Mouse (Mus musculus) ES-E14 (cell line): Measurements from ENCODE around the gene Nod1. TPM values are rescaled to one million over a fixed set of nuclear protein-coding genes. Genes with fewer than 3 reads are reported as not detected.
"Not testable (repeated sequence)": the region's sequence is repeated elsewhere in the genome, so short reads cannot be mapped to it uniquely, and the experiment has no call there.

Experiments used
- DNase-seq: peaks from one replicate; pipeline ENCODE4 v3.0.0-alpha.2; 2013; ENCODE audit warnings: low read depth, low spot score
- H3K27ac ChIP-seq: 2 replicates; pipeline ENCODE4 v1.5.1; 2012; ENCODE audit warnings: low read depth, mild to moderate bottlenecking, low read length, moderate library complexity, mixed read lengths; ENCODE audit not compliant: poor library complexity, insufficient read depth, severe bottlenecking
- H3K36me3 ChIP-seq: 2 replicates; pipeline ENCODE4 v1.6.1; 2012; ENCODE audit warnings: mild to moderate bottlenecking, low read length, moderate library complexity, mixed read lengths; ENCODE audit not compliant: control insufficient read depth, poor library complexity, insufficient read depth, severe bottlenecking
- H3K4me1 ChIP-seq, 2 experiments: fragments of 150-350 bp in 1 of 2; sonication (generic) in 1 of 2; 2 replicates each; pipeline ENCODE4 v1.6.1; 2012; ENCODE audit warnings: low read length in 2 of 2, mild to moderate bottlenecking in 1 of 2, mixed read lengths in 1 of 2; ENCODE audit not compliant: control insufficient read depth in 2 of 2, insufficient read depth in 2 of 2, poor library complexity in 1 of 2
- H3K4me3 ChIP-seq, 2 experiments: fragments of 150-350 bp in 1 of 2; sonication (generic) in 1 of 2; 2 replicates each; pipeline ENCODE4 v1.5.1; 2012; ENCODE audit warnings: low read length in 2 of 2, low read depth in 1 of 2, mild to moderate bottlenecking in 1 of 2, mixed read lengths in 1 of 2; ENCODE audit not compliant: insufficient read depth in 1 of 2, poor library complexity in 1 of 2, severe bottlenecking in 1 of 2
- H3K9ac ChIP-seq: 2 replicates; pipeline ENCODE4 v1.6.1; 2012; ENCODE audit warnings: low read depth, mild to moderate bottlenecking, low read length, mixed read lengths; ENCODE audit not compliant: poor library complexity, insufficient read depth, severe bottlenecking
- H3K9me3 ChIP-seq: fragments of 150-350 bp; sonication (generic); 2 replicates; pipeline ENCODE4 v1.6.1; 2012; ENCODE audit warnings: low read depth, mild to moderate bottlenecking, low read length; ENCODE audit not compliant: control insufficient read depth, insufficient read depth
- CHD2 ChIP-seq: IDR thresholded peaks from 2 replicates; pipeline ENCODE4 v1.6.1; 2014; ENCODE audit warnings: mild to moderate bottlenecking, low read depth, low read length, inconsistent platforms
- HCFC1 ChIP-seq: IDR thresholded peaks from 2 replicates; pipeline ENCODE4 v1.6.1; 2012; ENCODE audit warnings: low read length, inconsistent platforms, borderline replicate concordance; ENCODE audit not compliant: insufficient read depth
- MAFK ChIP-seq: IDR thresholded peaks from 2 replicates; pipeline ENCODE4 v1.6.1; 2014; ENCODE audit warnings: mild to moderate bottlenecking, low read depth, low read length, inconsistent platforms; ENCODE audit not compliant: insufficient read depth
- ZC3H11A ChIP-seq: IDR thresholded peaks from 2 replicates; pipeline ENCODE4 v1.6.1; 2012; ENCODE audit warnings: low read depth, mild to moderate bottlenecking, inconsistent platforms, low read length, borderline replicate concordance
- ZNF384 ChIP-seq: IDR thresholded peaks from 2 replicates; pipeline ENCODE4 v1.6.1; 2012; ENCODE audit warnings: low read depth, low read length, inconsistent platforms
- in situ Hi-C, 2 experiments: fragments of 600-800 bp; cut with MboI; formaldehyde crosslinking; loops; one replicate each; pipeline ENCODE4 v1.15.1; 2025; ENCODE audit warnings: low sequenced_read_pairs in 2 of 2, inconsistent platforms in 1 of 2; ENCODE audit not compliant: unreplicated experiment in 2 of 2
- total RNA-seq: library from RNA; depleted of rRNA; stranded (reverse); fragments of 300-350 nt; gene quantifications from 2 replicates; pipeline ENCODE4 v1.2.3, GENCODE M21; 2012

The Nod1 gene
- total RNA-seq, 1 experiment, result 1.3 TPM

DNA sequence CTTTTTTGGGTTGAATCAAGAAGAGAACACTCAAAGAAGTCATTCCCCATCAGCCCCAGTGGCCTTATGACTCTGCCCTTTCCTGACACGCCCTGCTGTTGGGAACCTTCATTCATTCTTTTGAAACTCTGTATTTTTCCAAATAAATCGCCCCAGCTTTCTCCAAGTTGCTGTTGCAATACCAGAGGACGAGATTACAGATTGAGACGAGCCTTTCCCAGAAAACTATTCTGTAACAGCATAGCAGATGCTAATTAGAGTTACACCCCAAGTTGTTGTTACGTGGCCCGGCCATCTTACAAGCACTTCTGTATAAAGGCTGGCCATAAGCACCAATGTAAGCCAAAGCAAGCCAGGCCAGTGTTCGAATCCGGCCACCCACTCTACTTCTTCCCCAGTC lies 14.8 kb downstream of the Nod1 start:
- Histone ChIP-seq H3K9me3 (peaks cover 4% of the 10 kb centered on the region; the same call in 1 of the 2 replicates), H3K4me1 (no peaks in the 10 kb centered on the region), H3K9ac (no peak overlapping the region), H3K4me3 (no peak overlapping the region), H3K36me3 (no peaks in the 10 kb centered on the region; the same call in 1 of the 2 replicates), H3K27ac (no peak overlapping the region)
- in situ Hi-C loops, result no loop called here
- DNase-seq, result no peak
- TF ChIP-seq CHD2, result no peak
- no peak for TF ChIP-seq ZNF384
- TF ChIP-seq MAFK, result no peak
- no peak for TF ChIP-seq ZC3H11A
- TF ChIP-seq HCFC1, result no peak

DNA sequence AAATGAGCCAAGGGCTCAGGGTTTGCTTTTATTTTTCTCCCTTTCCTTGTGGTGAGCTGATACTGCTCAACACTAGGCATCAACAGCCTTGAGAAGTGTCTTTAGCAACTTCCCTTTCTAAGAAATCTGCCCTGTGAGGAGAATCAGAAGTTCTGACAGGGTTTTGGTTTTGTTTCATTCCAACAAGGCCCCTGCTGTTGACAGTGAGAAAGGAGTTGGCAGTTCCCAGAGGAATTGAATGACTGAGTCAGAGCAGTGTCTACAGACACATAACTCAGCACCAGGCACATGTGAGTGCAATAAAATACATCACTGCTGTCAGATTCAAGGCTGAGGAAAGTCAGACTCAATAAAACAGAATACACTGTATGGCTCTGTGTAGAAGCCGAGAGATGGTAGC lies 16.0 kb downstream of the Nod1 start:
- H3K4me3 ChIP-seq, result no peak overlapping the region
- in situ Hi-C loops, result no loop called here
- H3K9me3 ChIP-seq, result peaks cover 10% of the 10 kb centered on the region
- no peak overlapping the region for H3K9ac ChIP-seq
- no peak overlapping the region for H3K27ac ChIP-seq
- H3K36me3 ChIP-seq, result no peaks in the 10 kb centered on the region; the same call in 1 of the 2 replicates
- no peaks in the 10 kb centered on the region for H3K4me1 ChIP-seq
- TF ChIP-seq CHD2, result no peak
- TF ChIP-seq ZC3H11A, result no peak
- no peak for TF ChIP-seq HCFC1
- no peak for TF ChIP-seq ZNF384
- no peak for TF ChIP-seq MAFK
- no peak for DNase-seq

DNA sequence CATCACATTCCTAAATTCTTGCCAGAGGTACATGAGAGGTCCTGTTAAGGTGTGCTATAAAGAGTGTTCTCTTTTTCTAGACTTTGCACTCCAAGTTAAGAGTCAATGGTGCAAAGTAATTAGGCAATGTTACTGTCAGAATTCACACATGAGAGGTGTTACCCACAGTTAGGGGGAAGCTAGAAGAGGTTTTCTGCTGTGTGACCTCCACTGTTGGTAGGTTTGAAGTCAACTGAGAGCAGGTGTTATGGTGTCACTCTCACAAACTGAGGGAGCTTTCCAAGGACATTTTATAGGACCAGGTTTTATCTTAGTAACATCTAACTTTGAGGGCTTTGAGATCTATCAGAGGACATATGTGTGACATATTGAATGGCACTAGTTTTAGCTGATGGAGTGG lies 16.5 kb downstream of the Nod1 start:
- no peak overlapping the region for H3K27ac ChIP-seq
- in situ Hi-C loops, result no loop called here
- peaks cover 10% of the 10 kb centered on the region for H3K9me3 ChIP-seq
- TF ChIP-seq ZC3H11A (no peak), CHD2 (no peak), ZNF384 (no peak), MAFK (no peak), HCFC1 (no peak)
- no peak for DNase-seq
- no peaks in the 10 kb centered on the region; the same call in 1 of the 2 replicates for H3K36me3 ChIP-seq
- no peaks in the 10 kb centered on the region for H3K4me1 ChIP-seq
- no peak overlapping the region for H3K9ac ChIP-seq
- no peak overlapping the region for H3K4me3 ChIP-seq

DNA sequence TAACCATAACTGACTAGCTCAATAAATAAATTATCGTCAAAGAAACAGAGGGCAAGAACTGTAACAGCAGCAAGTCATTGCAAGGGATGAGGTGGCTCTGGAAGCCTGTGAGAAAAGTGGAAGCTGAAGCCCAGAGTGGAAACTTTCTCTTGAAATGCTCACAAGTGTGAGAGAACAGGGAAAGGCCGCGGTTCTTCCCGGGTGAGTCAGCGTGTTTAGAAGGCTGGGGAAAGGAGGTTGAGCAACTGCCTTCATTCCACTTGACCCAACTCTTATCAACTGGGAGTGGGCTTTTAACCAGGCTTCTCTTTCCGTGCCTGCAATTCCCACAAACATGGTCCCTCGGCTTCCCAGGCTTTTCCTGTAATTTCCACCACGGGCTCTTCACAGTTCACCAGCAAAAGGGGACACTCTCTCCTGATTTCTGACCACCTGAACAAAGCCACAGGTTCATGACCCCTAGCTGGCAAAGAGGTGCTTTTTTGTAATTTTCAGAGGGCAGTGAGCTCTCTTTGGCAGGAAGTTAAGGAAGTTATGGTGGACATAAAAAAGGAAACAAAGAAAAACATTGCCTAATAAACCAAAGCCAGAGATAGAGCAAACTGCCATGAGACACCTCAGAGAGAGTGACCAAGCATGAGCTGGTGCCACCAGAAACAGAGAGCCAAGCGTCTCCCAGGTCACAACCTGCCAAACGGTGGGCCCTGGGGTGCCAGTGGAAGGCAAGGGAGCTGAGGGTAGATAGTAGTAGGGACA lies 17.6 kb downstream of the Nod1 start:
- no peak for DNase-seq
- Histone ChIP-seq H3K27ac (no peak overlapping the region), H3K4me3 (no peak overlapping the region), H3K9ac (no peak overlapping the region), H3K9me3 (peaks cover 10% of the 10 kb centered on the region), H3K36me3 (no peaks in the 10 kb centered on the region; the same call in 1 of the 2 replicates), H3K4me1 (no peaks in the 10 kb centered on the region)
- TF ChIP-seq CHD2 (no peak), ZC3H11A (no peak), HCFC1 (no peak), ZNF384 (no peak)
- in situ Hi-C loops, result no loop called here

DNA sequence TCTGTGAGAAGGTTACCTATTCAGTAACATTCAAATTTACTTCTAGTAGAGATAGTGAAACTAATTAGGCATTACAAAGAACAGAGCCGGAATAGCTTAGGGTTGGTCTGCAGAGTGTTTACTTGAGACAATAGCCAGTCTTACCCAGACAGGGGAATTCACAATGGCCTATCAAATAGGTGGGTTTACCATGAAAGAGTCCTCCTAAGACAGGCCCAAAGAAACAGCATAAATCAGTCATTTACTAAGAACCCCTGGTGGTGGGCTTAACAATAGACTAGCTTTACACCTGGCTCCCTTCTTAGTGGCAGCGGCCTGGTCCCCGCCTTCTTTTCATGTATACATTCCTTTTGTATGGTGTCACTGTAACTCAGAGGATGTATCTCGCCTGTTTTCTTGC lies 19.0 kb downstream of the Nod1 start:
- in situ Hi-C loops, H3K36me3 ChIP-seq, DNase-seq, H3K9me3 ChIP-seq, H3K27ac ChIP-seq, H3K9ac ChIP-seq, H3K4me3 ChIP-seq, H3K4me1 ChIP-seq: not testable (repeated sequence)
